Mouse (Mus musculus): ENCODE data around the gene Pde4c. TPM values are rescaled to one million over a fixed set of nuclear protein-coding genes. Genes with fewer than 3 reads are reported as not detected.

The Pde4c gene
- total RNA-seq, 2 experiments from 2014 or later, result 0.81 to 0.91 TPM

- no peak for DNase-seq (ENCODE audit: low spot score in 2 of 2)
Observed at GRCm38 (mm10) chr8:70697366-70698250, 25.9 kb upstream of the Pde4c start.

GRCm38 (mm10) chr8:70698310-70699109 is 25.0 kb upstream of the Pde4c start, which contains the start of gene Jund:
Gene Jund (plus strand): TSS chr8:70698949.
- DNase-seq (ENCODE audit: low spot score in 2 of 2), result peak; percentile 97 to 99

- DNase-seq (ENCODE audit: low spot score in 2 of 2), result peak in 1 of 2 experiments; percentile 59
Observed at GRCm38 (mm10) chr8:70699116-70699833, 24.2 kb upstream of the Pde4c start.

GRCm38 (mm10) chr8:70699834-70700554 is 23.5 kb upstream of the Pde4c start:
- peak; percentile 84 to 88 for DNase-seq (ENCODE audit: low spot score in 2 of 2)

- peak; percentile 82 to 88 for DNase-seq (ENCODE audit: low spot score in 2 of 2)
Observed at GRCm38 (mm10) chr8:70700555-70700922, 23.0 kb upstream of the Pde4c start.

GRCm38 (mm10) chr8:70701048-70701981 is 22.2 kb upstream of the Pde4c start:
- DNase-seq (ENCODE audit: low spot score in 2 of 2), result no peak

GRCm38 (mm10) chr8:70701982-70702841 is 21.3 kb upstream of the Pde4c start:
- DNase-seq (ENCODE audit: low spot score in 2 of 2), result no peak

GRCm38 (mm10) chr8:70702842-70703182 is 20.7 kb upstream of the Pde4c start:
- DNase-seq (ENCODE audit: low spot score in 2 of 2), result no peak

- DNase-seq (ENCODE audit: low spot score in 2 of 2), result no peak
Observed at GRCm38 (mm10) chr8:70703287-70703686, 20.2 kb upstream of the Pde4c start, which contains the start of gene Iqcn. Gene Iqcn (plus strand): TSS chr8:70703457.

- DNase-seq (ENCODE audit: low spot score in 2 of 2), result no peak
Observed at GRCm38 (mm10) chr8:70708281-70708680, 15.2 kb upstream of the Pde4c start.

GRCm38 (mm10) chr8:70709794-70710193 is 13.7 kb upstream of the Pde4c start:
- no peak for DNase-seq (ENCODE audit: low spot score in 2 of 2)

- DNase-seq (ENCODE audit: low spot score in 2 of 2), result no peak
Observed at GRCm38 (mm10) chr8:70710296-70710695, 13.2 kb upstream of the Pde4c start.

GRCm38 (mm10) chr8:70711041-70711440 is 12.5 kb upstream of the Pde4c start:
- no peak for DNase-seq (ENCODE audit: low spot score in 2 of 2)

GRCm38 (mm10) chr8:70713991-70714390 is 9.5 kb upstream of the Pde4c start:
- DNase-seq (ENCODE audit: low spot score in 2 of 2), result no peak

- DNase-seq (ENCODE audit: low spot score in 2 of 2), result no peak
Observed at GRCm38 (mm10) chr8:70715086-70715485, 8.4 kb upstream of the Pde4c start.

GRCm38 (mm10) chr8:70716521-70717400 is 6.8 kb upstream of the Pde4c start:
- DNase-seq (ENCODE audit: low spot score in 2 of 2), result no peak

- no peak for DNase-seq (ENCODE audit: low spot score in 2 of 2)
Observed at GRCm38 (mm10) chr8:70718297-70718696, 5.2 kb upstream of the Pde4c start, which contains the start of gene Gm3336. Gene Gm3336 (plus strand): TSS chr8:70718543.
